Mouse (Mus musculus) liver, embryonic 14.5 days (tissue): ENCODE measurements around the gene Anapc11.

Experiments
- CTCF ChIP-seq: IDR thresholded peaks from 2 replicates; pipeline ENCODE4 v1.5.1; 2016; ENCODE audit warnings: antibody characterized with exemption, low read depth, control low read depth
- EP300 ChIP-seq: IDR thresholded peaks from 2 replicates; pipeline ENCODE4 v1.6.1; 2016; ENCODE audit warnings: antibody characterized with exemption, low read depth

DNA sequence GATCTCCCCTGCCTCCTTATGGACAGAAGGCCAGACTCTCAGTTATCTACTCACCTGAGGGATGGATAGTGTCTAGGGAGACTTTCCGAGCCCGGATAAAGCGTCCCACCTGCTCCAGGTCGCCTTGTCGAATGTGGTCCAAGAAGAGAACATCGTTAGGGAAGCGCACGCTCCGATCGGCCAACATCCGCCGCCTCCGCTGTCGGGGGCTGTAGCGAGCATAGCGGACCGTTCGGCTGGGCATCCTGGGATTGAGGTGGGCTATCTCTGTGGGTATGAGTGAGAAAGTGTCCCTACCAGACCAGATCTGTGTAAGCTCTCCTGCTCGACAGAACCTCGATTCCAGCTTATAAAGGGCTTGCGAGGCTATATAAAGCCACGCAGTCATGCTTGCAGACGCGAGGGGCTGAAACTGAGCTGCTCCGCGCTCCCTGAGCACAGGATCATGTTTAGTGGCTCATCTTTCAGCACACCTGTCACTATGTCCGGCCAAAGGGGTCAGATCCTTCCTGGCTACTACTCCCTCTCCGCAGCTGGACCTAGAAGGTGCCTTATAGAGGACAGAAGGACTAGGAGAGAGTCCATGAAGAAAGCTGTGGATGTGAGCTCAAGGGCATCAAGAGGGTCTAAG lies 47.3 kb upstream of the Anapc11 start, which contains the start of gene Ppp1r27:
- TF ChIP-seq EP300 (no peak), CTCF (no peak)
